Mouse (Mus musculus) liver, embryonic 15.5 days (tissue): Measurements from ENCODE around the gene Nat9. TPM values are rescaled to one million over a fixed set of nuclear protein-coding genes. Genes with fewer than 3 reads are reported as not detected.
A peak's percentile ranks its signal among the peaks of the same experiment; 100 is the strongest.

Experiments
- ATAC-seq: fragments of 200-750 bp; cut with Nextera tagmentation; 2 replicates; pipeline ENCODE4 v1.8.0; 2017; ENCODE audit warnings: moderate number of reproducible peaks, mild to moderate bottlenecking, moderate library complexity; ENCODE audit not compliant: insufficient read depth
- H3K27ac ChIP-seq: fragments of 300-500 bp; sonication (generic); replicated peaks from 2 replicates; pipeline ENCODE4 v1.5.1; 2015; ENCODE audit warnings: mild to moderate bottlenecking, inconsistent platforms
- H3K27me3 ChIP-seq: fragments of 300-500 bp; sonication (generic); 2 replicates; pipeline ENCODE4 v1.6.1; 2015; ENCODE audit warnings: mild to moderate bottlenecking, inconsistent platforms
- H3K36me3 ChIP-seq: fragments of 300-500 bp; sonication (generic); replicated peaks from 2 replicates; pipeline ENCODE4 v1.6.1; 2015; ENCODE audit warnings: moderate library complexity, mild to moderate bottlenecking, inconsistent platforms
- H3K4me1 ChIP-seq: fragments of 300-500 bp; sonication (generic); replicated peaks from 2 replicates; pipeline ENCODE4 v1.6.1; 2015; ENCODE audit warnings: inconsistent platforms
- H3K4me2 ChIP-seq: fragments of 300-500 bp; sonication (generic); 2 replicates; pipeline ENCODE4 v1.6.1; 2015; ENCODE audit warnings: moderate library complexity, mild to moderate bottlenecking, inconsistent platforms
- H3K4me3 ChIP-seq: fragments of 300-500 bp; sonication (generic); replicated peaks from 2 replicates; pipeline ENCODE4 v1.5.1; 2015; ENCODE audit warnings: mild to moderate bottlenecking, inconsistent platforms
- H3K9ac ChIP-seq: fragments of 300-500 bp; sonication (generic); 2 replicates; pipeline ENCODE4 v1.6.1; 2015; ENCODE audit warnings: moderate library complexity, mild to moderate bottlenecking, inconsistent platforms
- H3K9me3 ChIP-seq: fragments of 300-500 bp; sonication (generic); replicated peaks from 2 replicates; pipeline ENCODE4 v1.6.1; 2016; ENCODE audit warnings: inconsistent platforms
- WGBS: fragments of 180-500 bp; shearing (Covaris S2); methylation state at CpG from one replicate; pipeline ENCODE4 v1.1.7; 2015; ENCODE audit warnings: mixed read lengths; ENCODE audit not compliant: insufficient replicate concordance; 5-methylcytosine and 5-hydroxymethylcytosine counted together
- polyA plus RNA-seq: library from polyadenylated mRNA; unstranded; fragments of >200 nt; fragmentation: Nextera tagmentation; extraction: Ambion mirVana; gene quantifications from 2 replicates; pipeline ENCODE4 v1.2.1, GENCODE M21; 2015

Gene Nat9
- polyA plus RNA-seq, 1 experiment from 2014 or later, result 9.9 TPM

- no peaks in the 10 kb centered on the region for H3K27me3 ChIP-seq
- no peak overlapping the region for H3K27ac ChIP-seq
- H3K36me3 ChIP-seq, result no peaks in the 10 kb centered on the region
- peak; percentile 23; the same call in 1 of the 2 replicates for ATAC-seq
- H3K9ac ChIP-seq, result no peak overlapping the region
- WGBS, result 59% methylated on average over 13 of the region's 13 CpGs
- no peak overlapping the region for H3K4me3 ChIP-seq
- H3K9me3 ChIP-seq, result no peaks in the 10 kb centered on the region
- peaks cover 19% of the 10 kb centered on the region for H3K4me1 ChIP-seq
- H3K4me2 ChIP-seq, result no peak overlapping the region
These were observed 24.5 kb upstream of the Nat9 start for GRCm38 (mm10) chr11:115212116-115212515.

DNA sequence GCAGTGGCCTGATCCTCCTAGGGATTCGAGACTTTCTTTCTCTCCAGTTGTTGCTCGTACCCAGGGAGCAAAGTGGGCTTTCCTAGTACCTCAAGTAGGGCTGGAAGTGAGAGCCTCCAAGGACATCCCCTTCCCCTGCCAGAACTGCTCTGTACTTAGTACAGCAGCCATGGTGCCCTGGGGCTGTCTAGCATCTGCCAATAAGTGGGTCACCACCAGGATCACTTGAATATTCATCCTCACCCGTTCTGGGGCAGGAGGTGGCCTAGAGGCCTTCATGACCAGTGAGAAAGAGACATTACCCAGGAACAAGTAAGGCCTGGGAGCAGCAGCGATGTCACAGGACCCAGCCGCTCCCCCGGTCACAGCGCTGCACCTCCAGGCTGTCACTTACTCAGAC, 22.3 kb upstream of the Nat9 start:
- Histone ChIP-seq H3K4me1 (peaks cover 19% of the 10 kb centered on the region), H3K27me3 (no peaks in the 10 kb centered on the region), H3K27ac (no peak overlapping the region), H3K4me3 (no peak overlapping the region), H3K4me2 (no peak overlapping the region), H3K9me3 (no peaks in the 10 kb centered on the region), H3K36me3 (peaks cover 11% of the 10 kb centered on the region; the same call in 1 of the 2 replicates), H3K9ac (no peak overlapping the region)
- WGBS, result 72% methylated on average over 7 of the region's 7 CpGs
- no peak for ATAC-seq

DNA sequence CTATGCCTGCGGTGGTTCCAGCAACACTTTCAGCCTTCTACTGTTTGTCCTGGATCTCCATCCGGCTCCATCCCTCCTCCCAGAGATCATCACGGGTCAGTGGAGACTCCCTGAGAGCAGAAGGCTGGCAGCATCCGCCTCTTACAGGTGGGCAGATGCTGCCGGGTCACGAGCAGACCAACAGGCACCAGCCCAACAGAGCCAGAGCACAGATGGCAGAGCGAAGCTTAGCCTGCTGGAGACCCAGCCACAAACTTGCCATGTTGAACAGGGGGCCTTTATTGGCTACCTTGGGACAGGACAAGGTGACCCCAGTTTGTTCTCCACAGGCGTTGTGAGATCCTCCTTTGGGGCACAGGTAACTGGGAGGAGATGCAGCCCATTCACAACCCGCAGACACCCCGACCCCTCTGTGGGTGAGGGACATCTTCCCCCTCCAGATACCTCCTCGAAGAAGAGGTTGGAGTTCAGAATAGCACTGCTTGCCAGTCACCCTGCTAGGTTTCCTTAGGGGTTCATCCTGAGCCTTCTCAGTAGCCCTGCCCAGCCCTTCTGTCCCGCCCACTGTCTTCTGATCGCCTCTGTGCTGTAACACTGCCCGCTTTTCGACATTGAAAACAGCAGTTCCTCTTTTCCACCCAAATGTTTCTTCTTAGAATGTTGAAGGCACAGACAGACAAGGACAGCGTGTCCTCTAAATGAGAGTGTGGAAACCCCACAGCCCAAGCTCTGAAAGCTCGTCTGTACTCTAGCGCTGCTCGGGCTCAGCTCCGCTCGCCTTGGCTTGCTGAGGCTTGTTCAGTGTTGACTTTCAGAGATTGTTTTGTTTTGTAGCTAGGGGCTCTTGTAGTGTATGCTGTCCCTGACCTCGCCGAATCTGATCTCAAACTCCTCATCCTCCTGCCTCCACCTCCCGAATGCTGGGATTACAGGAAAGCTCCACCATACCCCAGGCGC, 21.4 kb upstream of the Nat9 start:
- Histone ChIP-seq H3K9me3 (no peaks in the 10 kb centered on the region), H3K4me2 (no peak overlapping the region), H3K27ac (no peak overlapping the region), H3K27me3 (no peaks in the 10 kb centered on the region), H3K4me1 (peaks cover 19% of the 10 kb centered on the region), H3K36me3 (peaks cover 13% of the 10 kb centered on the region; the same call in 1 of the 2 replicates), H3K4me3 (no peak overlapping the region), H3K9ac (no peak overlapping the region)
- ATAC-seq, result 0 out of 2 replicates have a peak, but pooled peaks have one; percentile 8
- 62% methylated on average over 25 of the region's 25 CpGs for WGBS

DNA sequence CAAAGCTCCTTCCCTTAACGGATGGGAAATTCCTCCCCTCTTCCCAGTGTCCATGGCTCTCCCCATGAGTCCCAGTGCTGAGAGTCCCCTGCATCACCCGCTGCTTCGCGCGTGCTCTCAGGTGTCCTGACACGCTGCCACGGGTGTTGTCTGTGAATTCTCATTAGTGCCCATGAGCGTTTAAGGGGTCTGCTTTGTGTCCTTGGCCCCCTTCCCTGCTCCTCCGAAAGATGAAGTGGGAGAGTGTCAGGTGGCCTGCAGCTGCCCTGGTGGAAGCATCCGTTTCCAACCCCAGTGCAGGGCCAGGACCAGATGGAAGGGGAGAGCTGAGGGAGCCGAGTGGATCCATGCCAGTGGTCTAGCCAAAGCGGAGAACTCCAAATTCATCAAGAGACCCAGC, 20.5 kb upstream of the Nat9 start:
- H3K27me3 ChIP-seq, result no peaks in the 10 kb centered on the region
- H3K4me1 ChIP-seq, result peaks cover 19% of the 10 kb centered on the region
- no peaks in the 10 kb centered on the region for H3K9me3 ChIP-seq
- WGBS, result 77% methylated on average over 12 of the region's 12 CpGs
- no peak overlapping the region for H3K9ac ChIP-seq
- peaks cover 18% of the 10 kb centered on the region; the same call in 1 of the 2 replicates for H3K36me3 ChIP-seq
- H3K27ac ChIP-seq, result no peak overlapping the region
- ATAC-seq, result no peak
- no peak overlapping the region for H3K4me3 ChIP-seq
- H3K4me2 ChIP-seq, result no peak overlapping the region

GRCm38 (mm10) chr11:115202756-115203155, 15.1 kb upstream of the Nat9 start:
- Histone ChIP-seq H3K4me2 (no peak overlapping the region), H3K4me3 (no peak overlapping the region), H3K27me3 (no peaks in the 10 kb centered on the region), H3K4me1 (no peaks in the 10 kb centered on the region), H3K9ac (no peak overlapping the region), H3K36me3 (peaks cover 47% of the 10 kb centered on the region; the same call in 1 of the 2 replicates), H3K9me3 (no peaks in the 10 kb centered on the region), H3K27ac (no peak overlapping the region)
- WGBS, result 84% methylated on average over 9 of the region's 9 CpGs
- no peak for ATAC-seq

DNA sequence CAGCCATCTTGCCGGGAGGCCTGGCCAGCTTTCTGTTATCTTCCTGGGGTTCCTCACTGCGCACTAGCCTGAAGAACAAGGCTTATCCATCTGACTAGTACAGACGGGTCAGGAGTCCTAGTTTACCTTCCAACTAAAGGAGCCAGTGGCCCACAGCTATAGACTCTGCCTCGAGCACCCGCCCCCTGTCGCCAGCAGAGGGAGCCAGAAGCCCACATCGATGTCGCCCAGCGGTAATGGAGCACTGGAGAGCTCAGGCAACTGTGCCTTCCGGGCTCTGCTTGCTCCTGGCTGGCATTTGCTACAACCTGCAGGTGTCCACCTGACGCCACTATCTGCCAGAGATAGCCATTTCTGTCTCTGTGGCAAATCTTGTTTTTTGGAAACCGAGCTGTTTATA, 14.7 kb upstream of the Nat9 start:
- peak; percentile 45 for ATAC-seq
- peaks cover 47% of the 10 kb centered on the region; the same call in 1 of the 2 replicates for H3K36me3 ChIP-seq
- no peak overlapping the region for H3K27ac ChIP-seq
- H3K9me3 ChIP-seq, result no peaks in the 10 kb centered on the region
- H3K27me3 ChIP-seq, result no peaks in the 10 kb centered on the region
- H3K9ac ChIP-seq, result no peak overlapping the region
- no peak overlapping the region for H3K4me2 ChIP-seq
- 18% methylated on average over 12 of the region's 12 CpGs for WGBS
- H3K4me3 ChIP-seq, result no peak overlapping the region
- H3K4me1 ChIP-seq, result no peaks in the 10 kb centered on the region

DNA sequence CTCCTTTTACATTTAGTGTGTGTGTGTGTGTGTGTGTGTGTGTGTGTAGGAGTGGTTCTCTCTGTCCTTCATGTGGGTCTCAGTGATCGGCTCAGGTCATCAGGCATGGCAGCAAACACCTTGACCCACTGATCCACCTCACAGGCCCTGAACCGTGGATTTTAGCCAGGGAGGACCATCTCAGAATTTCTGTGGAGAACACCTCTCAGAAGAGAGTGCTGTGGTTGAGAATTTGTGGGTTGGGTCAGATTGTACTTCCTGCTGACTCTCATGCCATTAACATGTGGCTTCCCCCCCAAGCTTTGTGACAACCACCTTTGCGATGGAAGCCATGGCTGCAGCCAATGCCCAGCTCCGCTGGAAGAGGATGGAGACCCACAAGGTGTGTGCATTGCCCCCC, 12.9 kb upstream of the Nat9 start:
- 67% methylated on average over 4 of the region's 4 CpGs for WGBS
- Histone ChIP-seq H3K36me3 (peaks cover 46% of the 10 kb centered on the region; the same call in 1 of the 2 replicates), H3K27me3 (no peaks in the 10 kb centered on the region), H3K4me2 (no peak overlapping the region), H3K9me3 (no peaks in the 10 kb centered on the region), H3K27ac (no peak overlapping the region), H3K4me3 (no peak overlapping the region), H3K4me1 (peaks cover 8% of the 10 kb centered on the region; the same call in 1 of the 2 replicates), H3K9ac (no peak overlapping the region)
- ATAC-seq, result no peak

GRCm38 (mm10) chr11:115198932-115199384, 11.3 kb upstream of the Nat9 start:
- Histone ChIP-seq H3K27ac (no peak overlapping the region), H3K9me3 (no peaks in the 10 kb centered on the region), H3K9ac (no peak overlapping the region), H3K27me3 (no peaks in the 10 kb centered on the region), H3K4me2 (no peak overlapping the region), H3K4me3 (no peak overlapping the region), H3K4me1 (peaks cover 21% of the 10 kb centered on the region), H3K36me3 (peaks cover 38% of the 10 kb centered on the region; the same call in 1 of the 2 replicates)
- 67% methylated on average over 12 of the region's 12 CpGs for WGBS
- no peak for ATAC-seq

DNA sequence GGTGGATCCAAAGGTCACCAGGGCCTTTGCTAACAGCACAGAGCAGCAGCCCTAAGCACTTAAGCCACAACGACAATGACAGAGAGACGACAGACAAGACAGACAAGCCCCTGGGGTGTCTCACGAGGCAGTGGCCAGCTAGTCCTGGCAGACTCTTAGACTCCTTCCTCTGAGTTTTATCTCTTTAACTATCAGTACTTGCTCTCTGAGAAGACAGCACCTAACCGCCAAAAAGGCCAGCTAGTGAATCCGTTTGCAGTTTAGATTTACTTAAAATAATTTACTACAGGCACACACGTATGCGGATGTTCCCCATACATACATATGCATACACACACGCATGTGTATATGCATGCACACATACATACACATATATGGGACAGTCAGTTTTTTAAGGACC, 9.9 kb upstream of the Nat9 start:
- H3K9me3 ChIP-seq, result no peaks in the 10 kb centered on the region
- H3K4me2 ChIP-seq, result no peak overlapping the region
- no peak for ATAC-seq
- no peak overlapping the region for H3K4me3 ChIP-seq
- H3K27me3 ChIP-seq, result no peaks in the 10 kb centered on the region
- no peak overlapping the region for H3K9ac ChIP-seq
- H3K36me3 ChIP-seq, result peaks cover 29% of the 10 kb centered on the region; the same call in 1 of the 2 replicates
- no peak overlapping the region for H3K27ac ChIP-seq
- peaks cover 21% of the 10 kb centered on the region for H3K4me1 ChIP-seq
- WGBS, result 68% methylated on average over 8 of the region's 8 CpGs

- no peak overlapping the region for H3K27ac ChIP-seq
- no peaks in the 10 kb centered on the region for H3K9me3 ChIP-seq
- H3K4me1 ChIP-seq, result peaks cover 28% of the 10 kb centered on the region
- H3K27me3 ChIP-seq, result no peaks in the 10 kb centered on the region
- H3K36me3 ChIP-seq, result peaks cover 20% of the 10 kb centered on the region
- 14% methylated on average over 5 of the region's 5 CpGs for WGBS
- H3K4me2 ChIP-seq, result no peak overlapping the region
- H3K4me3 ChIP-seq, result no peak overlapping the region
- ATAC-seq, result no peak
- H3K9ac ChIP-seq, result no peak overlapping the region
These were observed 8.3 kb upstream of the Nat9 start for GRCm38 (mm10) chr11:115195933-115196332.

GRCm38 (mm10) chr11:115194693-115195092, 7.0 kb upstream of the Nat9 start:
- 15% methylated on average over 6 of the region's 6 CpGs for WGBS
- Histone ChIP-seq H3K4me1 (peaks cover 31% of the 10 kb centered on the region), H3K27ac (no peak overlapping the region), H3K9ac (no peak overlapping the region), H3K27me3 (no peaks in the 10 kb centered on the region), H3K4me3 (no peak overlapping the region), H3K9me3 (no peaks in the 10 kb centered on the region), H3K4me2 (no peak overlapping the region), H3K36me3 (peaks cover 18% of the 10 kb centered on the region)
- no peak for ATAC-seq
